Mouse (Mus musculus) stomach, embryonic 16.5 days (tissue): ENCODE measurements at regions not wholly inside any gene's neighbourhood (a gene's known extent, or its start where the extent isn't known, plus 50 kb on each side); places are given as distances from the start of the nearest gene placed in this dataset.

Source experiments
- ATAC-seq: fragments of 200-750 bp; cut with Nextera tagmentation; 2 replicates; pipeline ENCODE4 v1.8.0; 2017; ENCODE audit warnings: moderate number of reproducible peaks, moderate TSS enrichment; ENCODE audit not compliant: insufficient read depth, low FRiP score
- H3K27ac ChIP-seq: fragments of 300-500 bp; sonication (generic); 2 replicates; pipeline ENCODE4 v1.5.1; 2014; ENCODE audit warnings: low read length
- H3K27me3 ChIP-seq: fragments of 300-500 bp; sonication (generic); 2 replicates; pipeline ENCODE4 v1.6.1; 2014; ENCODE audit warnings: low read length, control low read depth, mixed read lengths; ENCODE audit not compliant: control insufficient read depth, insufficient read depth
- H3K36me3 ChIP-seq: fragments of 300-500 bp; sonication (generic); 2 replicates; pipeline ENCODE4 v1.6.1; 2014; ENCODE audit warnings: low read length; ENCODE audit not compliant: control insufficient read depth, insufficient read depth
- H3K4me1 ChIP-seq: fragments of 300-500 bp; sonication (generic); 2 replicates; pipeline ENCODE4 v1.6.1; 2014; ENCODE audit warnings: low read length, control low read depth, mixed read lengths; ENCODE audit not compliant: control insufficient read depth, insufficient read depth
- H3K4me2 ChIP-seq: fragments of 300-500 bp; sonication (generic); 2 replicates; pipeline ENCODE4 v1.6.1; 2014; ENCODE audit warnings: low read depth, low read length, mixed read lengths
- H3K4me3 ChIP-seq: fragments of 300-500 bp; sonication (generic); replicated peaks from 2 replicates; pipeline ENCODE4 v1.5.1; 2014; ENCODE audit warnings: mild to moderate bottlenecking, low read length
- H3K9ac ChIP-seq: fragments of 300-500 bp; sonication (generic); 2 replicates; pipeline ENCODE4 v1.6.1; 2014; ENCODE audit warnings: low read length
- H3K9me3 ChIP-seq: fragments of 300-500 bp; sonication (generic); replicated peaks from 2 replicates; pipeline ENCODE4 v1.6.1; 2016; ENCODE audit warnings: low read length, control low read depth; ENCODE audit not compliant: control insufficient read depth
- WGBS: fragments of 180-500 bp; shearing (Covaris S2); extraction: QIAGEN DNeasy Blood & Tissue Kit; methylation state at CpG from one replicate; pipeline ENCODE4 v1.1.7; 2014; 5-methylcytosine and 5-hydroxymethylcytosine counted together

- Histone ChIP-seq H3K9me3 (no peaks in the 10 kb centered on the region), H3K4me2 (no peak overlapping the region), H3K36me3 (no peaks in the 10 kb centered on the region), H3K4me3 (no peak overlapping the region), H3K9ac (no peak overlapping the region), H3K27ac (no peak overlapping the region), H3K27me3 (no peaks in the 10 kb centered on the region), H3K4me1 (no peaks in the 10 kb centered on the region)
- no peak for ATAC-seq
- WGBS: 81% methylated on average over 5 of the region's 5 CpGs
These were observed 515.0 kb upstream of the Nr3c2 start for GRCm38 (mm10) chr8:76384282-76384637.

DNA sequence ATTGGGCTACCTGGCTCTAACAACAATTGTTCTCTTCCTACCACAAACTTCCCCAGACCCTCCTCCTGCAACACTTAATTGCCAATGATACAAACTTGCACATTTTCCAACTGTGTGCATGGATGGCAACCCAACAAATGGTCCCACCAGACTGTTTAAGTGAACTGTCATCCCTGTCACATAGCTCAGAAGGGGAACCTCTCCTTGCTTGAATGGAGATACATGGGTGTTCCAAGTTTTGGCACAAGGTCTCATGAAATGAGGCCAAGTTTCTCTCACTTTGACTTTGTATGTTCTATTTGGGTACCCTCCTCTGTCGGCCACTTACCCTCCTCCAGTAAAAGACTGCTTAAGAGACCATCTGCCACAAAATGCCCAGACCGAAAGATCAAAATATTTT, 507.2 kb upstream of the Nr3c2 start:
- Histone ChIP-seq H3K9me3 (no peaks in the 10 kb centered on the region), H3K27me3 (no peaks in the 10 kb centered on the region), H3K9ac (no peak overlapping the region), H3K4me2 (no peak overlapping the region), H3K36me3 (no peaks in the 10 kb centered on the region), H3K4me3 (no peak overlapping the region), H3K27ac (no peak overlapping the region), H3K4me1 (no peaks in the 10 kb centered on the region)
- 82% methylated on average over 2 of the region's 2 CpGs for WGBS
- no peak for ATAC-seq

- no peaks in the 10 kb centered on the region for H3K9me3 ChIP-seq
- H3K27me3 ChIP-seq: no peaks in the 10 kb centered on the region
- no peaks in the 10 kb centered on the region for H3K36me3 ChIP-seq
- no peak overlapping the region for H3K4me3 ChIP-seq
- no peak overlapping the region for H3K27ac ChIP-seq
- no peak for ATAC-seq
- no peaks in the 10 kb centered on the region for H3K4me1 ChIP-seq
- no peak overlapping the region for H3K9ac ChIP-seq
- no peak overlapping the region for H3K4me2 ChIP-seq
- 97% methylated on average over 1 of the region's 1 CpGs for WGBS
These were observed 476.8 kb upstream of the Nr3c2 start for GRCm38 (mm10) chr8:76422459-76422858.

DNA sequence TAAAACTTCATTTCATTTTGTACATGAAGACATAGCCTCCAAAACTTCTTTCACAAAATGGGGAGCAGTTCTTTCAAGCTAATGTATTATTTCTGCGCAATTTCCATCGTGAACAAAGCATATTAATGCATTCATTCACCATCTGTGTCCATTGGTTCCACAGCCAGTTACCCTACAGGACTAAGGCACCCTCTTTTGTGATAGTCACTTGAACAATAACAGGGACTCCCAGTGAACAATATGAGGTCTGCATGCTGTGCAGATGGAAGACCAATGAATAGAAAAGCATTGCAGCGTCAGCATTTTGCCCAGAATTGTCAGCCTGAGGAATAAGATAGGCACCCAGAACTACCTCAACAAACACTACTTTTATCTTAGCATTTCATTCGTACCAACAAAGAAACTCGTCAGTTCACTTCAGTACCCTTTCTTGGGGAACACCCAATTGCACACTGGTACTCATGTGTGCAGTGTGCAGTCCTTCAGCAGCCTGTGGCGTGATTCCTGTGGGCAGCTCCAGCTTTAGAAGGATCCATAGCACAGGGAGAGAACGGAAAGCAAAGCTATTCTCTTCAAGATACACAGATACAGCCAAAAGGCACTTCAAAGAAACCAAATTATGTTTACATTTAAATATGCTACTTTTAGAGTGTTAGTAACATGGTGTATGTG, 476.2 kb upstream of the Nr3c2 start:
- H3K27ac ChIP-seq: no peak overlapping the region
- no peaks in the 10 kb centered on the region for H3K36me3 ChIP-seq
- no peaks in the 10 kb centered on the region for H3K27me3 ChIP-seq
- no peak overlapping the region for H3K4me2 ChIP-seq
- no peak overlapping the region for H3K4me3 ChIP-seq
- no peaks in the 10 kb centered on the region for H3K9me3 ChIP-seq
- no peak overlapping the region for H3K9ac ChIP-seq
- H3K4me1 ChIP-seq: no peaks in the 10 kb centered on the region
- ATAC-seq: no peak
- 86% methylated on average over 7 of the region's 7 CpGs for WGBS

- no peaks in the 10 kb centered on the region for H3K27me3 ChIP-seq
- WGBS: 84% methylated on average over 3 of the region's 3 CpGs
These were observed 469.4 kb upstream of the Nr3c2 start for GRCm38 (mm10) chr8:76429818-76430217.

GRCm38 (mm10) chr8:76432813-76433212, 466.4 kb upstream of the Nr3c2 start:
- no peaks in the 10 kb centered on the region for H3K9me3 ChIP-seq
- H3K4me2 ChIP-seq: no peak overlapping the region
- H3K4me1 ChIP-seq: no peaks in the 10 kb centered on the region
- H3K27me3 ChIP-seq: no peaks in the 10 kb centered on the region
- no peak overlapping the region for H3K4me3 ChIP-seq
- H3K9ac ChIP-seq: no peak overlapping the region
- no peak for ATAC-seq
- no peak overlapping the region for H3K27ac ChIP-seq
- no peaks in the 10 kb centered on the region for H3K36me3 ChIP-seq

More at GRCm38 (mm10) chr8:76429818-76430217, 469.4 kb upstream of the Nr3c2 start:
- Histone ChIP-seq H3K9ac (no peak overlapping the region), H3K4me2 (no peak overlapping the region), H3K27ac (no peak overlapping the region), H3K36me3 (no peaks in the 10 kb centered on the region), H3K4me3 (no peak overlapping the region), H3K9me3 (no peaks in the 10 kb centered on the region), H3K4me1 (no peaks in the 10 kb centered on the region)
- no peak for ATAC-seq

DNA sequence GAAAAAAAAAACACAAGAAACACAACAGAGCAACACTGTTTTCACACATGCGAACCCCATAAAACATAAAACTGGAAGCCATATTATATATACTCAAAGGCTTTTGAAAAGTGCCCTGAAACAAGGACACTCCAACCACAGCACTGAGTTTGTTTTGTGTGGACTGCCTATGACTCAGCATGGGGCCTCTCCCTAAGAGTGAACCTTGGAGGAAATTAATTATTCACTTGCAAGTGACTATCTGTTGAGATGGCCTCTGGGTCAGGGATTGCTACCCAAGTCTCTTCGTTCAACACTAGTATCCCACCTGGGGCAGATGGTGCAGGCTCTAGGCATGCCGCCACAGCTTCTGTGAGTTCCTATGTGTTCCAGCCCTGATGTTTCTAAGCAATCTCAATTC, 461.3 kb upstream of the Nr3c2 start:
- Histone ChIP-seq H3K9me3 (no peaks in the 10 kb centered on the region), H3K4me2 (no peak overlapping the region), H3K27me3 (no peaks in the 10 kb centered on the region), H3K36me3 (no peaks in the 10 kb centered on the region), H3K4me3 (no peak overlapping the region), H3K4me1 (no peaks in the 10 kb centered on the region), H3K9ac (no peak overlapping the region), H3K27ac (no peak overlapping the region)
- WGBS: 86% methylated on average over 3 of the region's 3 CpGs
- ATAC-seq: no peak

GRCm38 (mm10) chr8:76474464-76475208, 424.6 kb upstream of the Nr3c2 start:
- no peaks in the 10 kb centered on the region for H3K36me3 ChIP-seq

GRCm38 (mm10) chr8:76478966-76479365, 420.3 kb upstream of the Nr3c2 start:
- WGBS: 65% methylated on average over 4 of the region's 4 CpGs
- no peaks in the 10 kb centered on the region for H3K27me3 ChIP-seq

More at GRCm38 (mm10) chr8:76474464-76475208, 424.6 kb upstream of the Nr3c2 start:
- Histone ChIP-seq H3K4me1 (no peaks in the 10 kb centered on the region), H3K4me2 (no peak overlapping the region), H3K9me3 (no peaks in the 10 kb centered on the region), H3K4me3 (no peak overlapping the region), H3K27me3 (no peaks in the 10 kb centered on the region), H3K27ac (no peak overlapping the region), H3K9ac (no peak overlapping the region)
- ATAC-seq: peak; percentile 53; the same call in 1 of the 2 replicates
- 56% methylated on average over 5 of the region's 5 CpGs for WGBS

More at GRCm38 (mm10) chr8:76478966-76479365, 420.3 kb upstream of the Nr3c2 start:
- 0 out of 2 replicates have a peak, but pooled peaks have one; percentile 44 for ATAC-seq
- Histone ChIP-seq H3K4me2 (no peak overlapping the region), H3K36me3 (no peaks in the 10 kb centered on the region), H3K4me1 (no peaks in the 10 kb centered on the region), H3K9me3 (no peaks in the 10 kb centered on the region), H3K27ac (no peak overlapping the region), H3K9ac (no peak overlapping the region), H3K4me3 (no peak overlapping the region)
